Mouse (Mus musculus) kidney, embryonic 14.5 days (tissue): ENCODE results near the gene Mb. TPM values are rescaled to one million over a fixed set of nuclear protein-coding genes. Genes with fewer than 3 reads are reported as not detected.

Source experiments
- ATAC-seq: fragments of 200-750 bp; cut with Nextera tagmentation; 2 replicates; pipeline ENCODE4 v1.8.0; 2017; ENCODE audit warnings: moderate number of reproducible peaks, mild to moderate bottlenecking, moderate TSS enrichment, moderate library complexity; ENCODE audit not compliant: low FRiP score, low TSS enrichment
- H3K27ac ChIP-seq: fragments of 300-500 bp; sonication (generic); 2 replicates; pipeline ENCODE4 v1.5.1; 2014; ENCODE audit warnings: low read depth, mild to moderate bottlenecking, low read length, moderate library complexity, mixed read lengths
- H3K27me3 ChIP-seq: fragments of 300-500 bp; sonication (generic); 2 replicates; pipeline ENCODE4 v1.6.1; 2014; ENCODE audit warnings: mild to moderate bottlenecking, low read length; ENCODE audit not compliant: control insufficient read depth, insufficient read depth
- H3K36me3 ChIP-seq: fragments of 300-500 bp; sonication (generic); 2 replicates; pipeline ENCODE4 v1.6.1; 2014; ENCODE audit warnings: low read length, mixed read lengths; ENCODE audit not compliant: control insufficient read depth, insufficient read depth
- H3K4me1 ChIP-seq: fragments of 300-500 bp; sonication (generic); 2 replicates; pipeline ENCODE4 v1.6.1; 2014; ENCODE audit warnings: low read length, mixed read lengths; ENCODE audit not compliant: control insufficient read depth, insufficient read depth
- H3K4me2 ChIP-seq: fragments of 300-500 bp; sonication (generic); replicated peaks from 2 replicates; pipeline ENCODE4 v1.6.1; 2014; ENCODE audit warnings: low read depth, mild to moderate bottlenecking, low read length
- H3K4me3 ChIP-seq: fragments of 300-500 bp; sonication (generic); 2 replicates; pipeline ENCODE4 v1.5.1; 2014; ENCODE audit warnings: mild to moderate bottlenecking, low read length
- H3K9ac ChIP-seq: fragments of 300-500 bp; sonication (generic); 2 replicates; pipeline ENCODE4 v1.6.1; 2014; ENCODE audit warnings: low read depth, mild to moderate bottlenecking, low read length, moderate library complexity
- H3K9me3 ChIP-seq: fragments of 300-500 bp; sonication (generic); 2 replicates; pipeline ENCODE4 v1.6.1; 2016; ENCODE audit warnings: low read length; ENCODE audit not compliant: control insufficient read depth
- WGBS: fragments of 180-500 bp; shearing (Covaris S2); extraction: QIAGEN DNeasy Blood & Tissue Kit; methylation state at CpG from one replicate; pipeline ENCODE4 v1.1.7; 2014; 5-methylcytosine and 5-hydroxymethylcytosine counted together
- polyA plus RNA-seq: library from polyadenylated mRNA; unstranded; fragments of >200 nt; fragmentation: Nextera tagmentation; extraction: Ambion mirVana; gene quantifications from 2 replicates; pipeline ENCODE4 v1.2.1, GENCODE M21; 2014

Gene Mb
- polyA plus RNA-seq, 1 experiment from 2014 or later = 0.60 TPM

GRCm38 (mm10) chr15:77056791-77057051, 6.3 kb upstream of the Mb start:
- H3K9ac ChIP-seq = no peak overlapping the region
- no peak overlapping the region for H3K4me2 ChIP-seq
- 55% methylated on average over 3 of the region's 3 CpGs for WGBS
- no peak for ATAC-seq
- 0 out of 2 replicates have a peak overlapping the region, but pooled peaks have one; percentile 3 for H3K27ac ChIP-seq
- no peaks in the 10 kb centered on the region for H3K27me3 ChIP-seq
- H3K9me3 ChIP-seq = peaks cover 4% of the 10 kb centered on the region; the same call in 1 of the 2 replicates
- H3K36me3 ChIP-seq = no peaks in the 10 kb centered on the region
- peaks cover 14% of the 10 kb centered on the region; the same call in 1 of the 2 replicates for H3K4me1 ChIP-seq
- no peak overlapping the region for H3K4me3 ChIP-seq

- WGBS = 23% methylated on average over 6 of the region's 6 CpGs
- no peaks in the 10 kb centered on the region for H3K36me3 ChIP-seq
- 0 out of 2 replicates have a peak, but pooled peaks have one; percentile 39 for ATAC-seq
- H3K9ac ChIP-seq = no peak overlapping the region
- H3K27me3 ChIP-seq = no peaks in the 10 kb centered on the region
- peaks cover 4% of the 10 kb centered on the region; the same call in 1 of the 2 replicates for H3K9me3 ChIP-seq
- 0 out of 2 replicates have a peak overlapping the region, but pooled peaks have one; percentile 3 for H3K27ac ChIP-seq
- H3K4me2 ChIP-seq = no peak overlapping the region
- H3K4me3 ChIP-seq = no peak overlapping the region
- peaks cover 14% of the 10 kb centered on the region; the same call in 1 of the 2 replicates for H3K4me1 ChIP-seq
Measured at GRCm38 (mm10) chr15:77056001-77056790, 5.7 kb upstream of the Mb start.

- no peaks in the 10 kb centered on the region for H3K27me3 ChIP-seq
- H3K4me1 ChIP-seq = peaks cover 14% of the 10 kb centered on the region; the same call in 1 of the 2 replicates
- H3K9ac ChIP-seq = no peak overlapping the region
- no peak overlapping the region for H3K4me2 ChIP-seq
- WGBS = 74% methylated on average over 5 of the region's 5 CpGs
- no peaks in the 10 kb centered on the region for H3K36me3 ChIP-seq
- H3K27ac ChIP-seq = no peak overlapping the region
- H3K9me3 ChIP-seq = peaks cover 4% of the 10 kb centered on the region; the same call in 1 of the 2 replicates
- no peak for ATAC-seq
- no peak overlapping the region for H3K4me3 ChIP-seq
Measured at GRCm38 (mm10) chr15:77054611-77055175, 4.2 kb upstream of the Mb start.

- H3K9ac ChIP-seq = no peak overlapping the region
- H3K36me3 ChIP-seq = no peaks in the 10 kb centered on the region
- H3K27ac ChIP-seq = no peak overlapping the region
- H3K4me3 ChIP-seq = no peak overlapping the region
- no peaks in the 10 kb centered on the region for H3K9me3 ChIP-seq
- ATAC-seq = no peak
- WGBS = 77% methylated on average over 1 of the region's 1 CpGs
- H3K4me1 ChIP-seq = peaks cover 14% of the 10 kb centered on the region; the same call in 1 of the 2 replicates
- no peak overlapping the region for H3K4me2 ChIP-seq
- H3K27me3 ChIP-seq = no peaks in the 10 kb centered on the region
Measured at GRCm38 (mm10) chr15:77053021-77053420, 2.6 kb upstream of the Mb start.

GRCm38 (mm10) chr15:77052176-77052575, 1.7 kb upstream of the Mb start:
- WGBS = 20% methylated on average over 1 of the region's 1 CpGs
- Histone ChIP-seq H3K4me1 (peaks cover 14% of the 10 kb centered on the region; the same call in 1 of the 2 replicates), H3K4me2 (no peak overlapping the region), H3K27me3 (no peaks in the 10 kb centered on the region), H3K36me3 (no peaks in the 10 kb centered on the region), H3K27ac (no peak overlapping the region), H3K4me3 (no peak overlapping the region), H3K9ac (no peak overlapping the region), H3K9me3 (no peaks in the 10 kb centered on the region)
- no peak for ATAC-seq

- Histone ChIP-seq H3K9me3 (no peaks in the 10 kb centered on the region), H3K4me3 (no peak overlapping the region), H3K27me3 (no peaks in the 10 kb centered on the region), H3K27ac (no peak overlapping the region), H3K4me2 (no peak overlapping the region), H3K4me1 (no peaks in the 10 kb centered on the region), H3K36me3 (no peaks in the 10 kb centered on the region), H3K9ac (no peak overlapping the region)
- 57% methylated on average over 10 of the region's 10 CpGs for WGBS
- ATAC-seq = no peak
Measured at GRCm38 (mm10) chr15:77045609-77046008, 4.9 kb downstream of the Mb start.

GRCm38 (mm10) chr15:77044597-77045320, 5.7 kb downstream of the Mb start, which contains the start of gene Apol6:
Gene Apol6 (plus strand): TSS chr15:77044729.
- no peaks in the 10 kb centered on the region for H3K4me1 ChIP-seq
- no peak within 1 kb of the TSS for H3K9ac ChIP-seq
- H3K36me3 ChIP-seq = no peaks in the 10 kb centered on the region
- ATAC-seq = no peak
- H3K27ac ChIP-seq = no peak within 1 kb of the TSS
- 87% methylated on average over 12 of the region's 12 CpGs for WGBS
- no peaks in the 10 kb centered on the region for H3K9me3 ChIP-seq
- no peak within 1 kb of the TSS for H3K4me2 ChIP-seq
- no peak within 1 kb of the TSS for H3K4me3 ChIP-seq
- no peaks in the 10 kb centered on the region for H3K27me3 ChIP-seq

GRCm38 (mm10) chr15:77040784-77041183, 9.7 kb downstream of the Mb start:
- no peak overlapping the region for H3K27ac ChIP-seq

More at GRCm38 (mm10) chr15:77040784-77041183, 9.7 kb downstream of the Mb start:
- ATAC-seq = no peak
- no peak overlapping the region for H3K9ac ChIP-seq
- H3K9me3 ChIP-seq = no peaks in the 10 kb centered on the region
- 83% methylated on average over 3 of the region's 3 CpGs for WGBS
- no peak overlapping the region for H3K4me2 ChIP-seq
- H3K4me3 ChIP-seq = no peak overlapping the region
- H3K4me1 ChIP-seq = peaks cover 27% of the 10 kb centered on the region
- H3K27me3 ChIP-seq = no peaks in the 10 kb centered on the region
- no peaks in the 10 kb centered on the region for H3K36me3 ChIP-seq
